In genomic region chr9:108261865-108262264, GRCm38 (mm10) we compare ENCODE assay signal across 8 mouse cellular contexts. TPM values are rescaled to one million over a fixed set of nuclear protein-coding genes. Genes with fewer than 3 reads are reported as not detected.
A peak's percentile ranks its signal among the peaks of the same experiment; 100 is the strongest.
DNase-seq lines count a peak whose midpoint lies in the region; ATAC-seq and TF ChIP-seq lines count a peak whose summit lies in the region.

No protein-coding gene starts in this region.

- peaks cover 17% of the 10 kb centered on the region for H3K4me1 ChIP-seq in heart, adult 2 months (ENCODE audit: control insufficient read depth, insufficient read depth, low read length)
- H3K4me1 ChIP-seq in embryonic facial prominence, embryonic 11.5 days (ENCODE audit: control insufficient read depth, insufficient read depth, low read length) = peaks cover 7% of the 10 kb centered on the region; the same call in 1 of the 2 replicates
- H3K4me1 ChIP-seq in midbrain, embryonic 13.5 days (replicated peaks) = peaks cover 28% of the 10 kb centered on the region

- TF ChIP-seq EP300 in heart, adult 2 months (IDR thresholded peaks at IDR 0.05; ENCODE audit: insufficient read depth, low read depth, low read length) = 0 out of 2 replicates have a peak, but pooled peaks have one; percentile 22

- TF ChIP-seq CTCF in heart, adult 2 months (IDR thresholded peaks at IDR 0.05) = no peak

- H3K9me3 ChIP-seq in embryonic facial prominence, embryonic 11.5 days (replicated peaks; ENCODE audit: control insufficient read depth, low read length) = no peaks in the 10 kb centered on the region
- no peaks in the 10 kb centered on the region for H3K9me3 ChIP-seq in midbrain, embryonic 13.5 days

- DNase-seq in heart, adult 2 months = peak; percentile 30 to 39
- no peak for DNase-seq in heart, adult 8-10 months (ENCODE audit: low spot score)
- DNase-seq in embryonic facial prominence, embryonic 11.5 days (ENCODE audit: low spot score) = no peak
- DNase-seq in heart, postnatal 10 days = peak; percentile 49 to 51
- DNase-seq in spleen, postnatal 36 days (ENCODE audit: low spot score in 2 of 2) = no peak
- DNase-seq in thymus, postnatal 25 days = no peak
- DNase-seq in left cerebral cortex, postnatal 14 days (ENCODE audit: low spot score in 2 of 2) = no peak

- intact Hi-C loops in heart, adult 2 months (cut with DNase I) = loop anchor here (2.0 to 5.0 kb wide), 3 partner anchors 19 to 60 kb away; no protein-coding TSS in a partner anchor
- intact Hi-C loops in heart, postnatal 10 days (cut with DNase I) = loop anchor here (5.0 kb wide), 1 partner anchor 60 kb away; no protein-coding TSS in a partner anchor
- intact Hi-C loops in left cerebral cortex, postnatal 14 days (cut with DNase I) = loop anchor here (5.0 kb wide), 1 partner anchor 40 kb away; no protein-coding TSS in a partner anchor

- H3K27ac ChIP-seq in heart, adult 2 months = peak overlapping the region; percentile 96
- H3K27ac ChIP-seq in embryonic facial prominence, embryonic 11.5 days (replicated peaks; ENCODE audit: low read depth, low read length) = no peak overlapping the region
- no peak overlapping the region for H3K27ac ChIP-seq in midbrain, embryonic 13.5 days

- peak overlapping the region; percentile 43 for H3K9ac ChIP-seq in heart, adult 2 months (ENCODE audit: low read depth, low read length)
- no peak overlapping the region for H3K9ac ChIP-seq in embryonic facial prominence, embryonic 11.5 days (replicated peaks; ENCODE audit: low read length)
- 0 out of 2 replicates have a peak overlapping the region, but pooled peaks have one; percentile 15 for H3K9ac ChIP-seq in midbrain, embryonic 13.5 days (replicated peaks)

- H3K4me3 ChIP-seq in heart, adult 2 months = peak overlapping the region; percentile 92
- no peak overlapping the region for H3K4me3 ChIP-seq in embryonic facial prominence, embryonic 11.5 days (ENCODE audit: low read depth, low read length)
- peak overlapping the region; percentile 98; the same call in 1 of the 2 replicates for H3K4me3 ChIP-seq in midbrain, embryonic 13.5 days (replicated peaks)

- peak overlapping the region; percentile 11; the same call in 1 of the 2 replicates for H3K4me2 ChIP-seq in embryonic facial prominence, embryonic 11.5 days (ENCODE audit: low read depth, low read length)
- peak overlapping the region; percentile 83 for H3K4me2 ChIP-seq in midbrain, embryonic 13.5 days (replicated peaks)

- ATAC-seq in embryonic facial prominence, embryonic 11.5 days (replicated peaks; ENCODE audit: insufficient number of reproducible peaks, low FRiP score, low TSS enrichment, low read depth) = no peak
- no peak for ATAC-seq in midbrain, embryonic 13.5 days

- H3K79me2 ChIP-seq in heart, adult 2 months (replicated peaks; ENCODE audit: control insufficient read depth, insufficient read depth, low read length) = peaks cover 11% of the 10 kb centered on the region

- H3K36me3 ChIP-seq in heart, adult 2 months (ENCODE audit: control insufficient read depth, insufficient read depth, low read length) = peaks cover 24% of the 10 kb centered on the region
- H3K36me3 ChIP-seq in embryonic facial prominence, embryonic 11.5 days (replicated peaks; ENCODE audit: control insufficient read depth, insufficient read depth, low read depth, low read length) = no peaks in the 10 kb centered on the region
- H3K36me3 ChIP-seq in midbrain, embryonic 13.5 days = no peaks in the 10 kb centered on the region

- peak; percentile 59; the same call in 1 of the 2 replicates for TF ChIP-seq POLR2A in heart, adult 2 months (IDR thresholded peaks at IDR 0.05; ENCODE audit: insufficient read depth, low read depth, low read length)

- WGBS in heart, adult 2 months = 44% methylated on average over 7 of the region's 7 CpGs
- WGBS in embryonic facial prominence, embryonic 11.5 days = 77% methylated on average over 7 of the region's 7 CpGs
- whole genome bisulfite sequencing in midbrain, embryonic 13.5 days = 82% methylated on average over 7 of the region's 7 CpGs

- H3K27me3 ChIP-seq in heart, adult 2 months (ENCODE audit: control insufficient read depth, insufficient read depth, low read length) = no peaks in the 10 kb centered on the region
- H3K27me3 ChIP-seq in embryonic facial prominence, embryonic 11.5 days (ENCODE audit: control insufficient read depth, insufficient read depth, low read length) = no peaks in the 10 kb centered on the region
- H3K27me3 ChIP-seq in midbrain, embryonic 13.5 days = no peaks in the 10 kb centered on the region

RNA-seq across cellular contexts. Expression of gene Dag1, which starts 1.9 kb away (rescaled TPM):
- 100 to 1,000 TPM; 305 to 347 TPM for total RNA-seq in heart, adult 2 months (2021)
- polyA plus RNA-seq in heart, adult 2 months (2012; rRNA removed) = 124 and 157 TPM in 2 replicates
- 100 to 1,000 TPM; 291 to 330 (median 302) TPM for total RNA-seq in heart, adult 8-10 months (2022)
- polyA plus RNA-seq in embryonic facial prominence, embryonic 11.5 days (2014; fragmentation: Nextera tagmentation; extraction: Ambion mirVana) = 44.5 and 49.8 TPM in 2 replicates
- total RNA-seq in heart, postnatal 10 days (2021) = 100 to 1,000 TPM; 369 to 394 TPM
- 50.5 and 57.8 TPM in 2 replicates for polyA plus RNA-seq in midbrain, embryonic 13.5 days (2015; fragmentation: Nextera tagmentation; extraction: Ambion mirVana)
- 100 to 1,000 TPM; 122 to 125 TPM for total RNA-seq in left cerebral cortex, postnatal 14 days (2021)

RNA-seq across cellular contexts. Expression of gene Nicn1, which starts 28.4 kb away (rescaled TPM):
- 10 to 100 TPM; 21.0 to 21.5 TPM for total RNA-seq in heart, adult 2 months (2021)
- 24.1 and 37.1 TPM in 2 replicates for polyA plus RNA-seq in heart, adult 2 months (2012; rRNA removed)
- 10 to 100 TPM; 23.0 to 32.5 (median 28.5) TPM for total RNA-seq in heart, adult 8-10 months (2022)
- 48.4 TPM in 2 replicates for polyA plus RNA-seq in embryonic facial prominence, embryonic 11.5 days (2014; fragmentation: Nextera tagmentation; extraction: Ambion mirVana)
- total RNA-seq in heart, postnatal 10 days (2021) = 10 to 100 TPM; 20.5 to 21.8 TPM
- polyA plus RNA-seq in midbrain, embryonic 13.5 days (2015; fragmentation: Nextera tagmentation; extraction: Ambion mirVana) = 118 TPM in 2 replicates
- 100 to 1,000 TPM; 108 to 118 TPM for total RNA-seq in left cerebral cortex, postnatal 14 days (2021)

RNA-seq across cellular contexts. Expression of gene Amt, which starts 34.8 kb away (rescaled TPM):
- 1 to 10 TPM; 4.0 to 4.6 TPM for total RNA-seq in heart, adult 2 months (2021)
- 4.8 and 9.2 TPM in 2 replicates for polyA plus RNA-seq in heart, adult 2 months (2012; rRNA removed)
- 1 to 10 TPM; 3.8 to 6.5 (median 4.9) TPM for total RNA-seq in heart, adult 8-10 months (2022)
- 14.6 and 16.4 TPM in 2 replicates for polyA plus RNA-seq in embryonic facial prominence, embryonic 11.5 days (2014; fragmentation: Nextera tagmentation; extraction: Ambion mirVana)
- 1 to 10 TPM; 5.2 to 6.9 TPM for total RNA-seq in heart, postnatal 10 days (2021)
- 33.6 and 35.5 TPM in 2 replicates for polyA plus RNA-seq in midbrain, embryonic 13.5 days (2015; fragmentation: Nextera tagmentation; extraction: Ambion mirVana)
- total RNA-seq in left cerebral cortex, postnatal 14 days (2021) = 10 to 100 TPM; 26.0 to 31.3 TPM

RNA-seq across cellular contexts. Expression of gene Rhoa, which starts 44.1 kb away (rescaled TPM):
- 100 to 1,000 TPM; 216 to 234 TPM for total RNA-seq in heart, adult 2 months (2021)
- 110 and 266 TPM in 2 replicates for polyA plus RNA-seq in heart, adult 2 months (2012; rRNA removed)
- 100 to 1,000 TPM; 196 to 229 (median 224) TPM for total RNA-seq in heart, adult 8-10 months (2022)
- polyA plus RNA-seq in embryonic facial prominence, embryonic 11.5 days (2014; fragmentation: Nextera tagmentation; extraction: Ambion mirVana) = 282 and 303 TPM in 2 replicates
- 100 to 1,000 TPM; 328 to 329 TPM for total RNA-seq in heart, postnatal 10 days (2021)
- 288 and 306 TPM in 2 replicates for polyA plus RNA-seq in midbrain, embryonic 13.5 days (2015; fragmentation: Nextera tagmentation; extraction: Ambion mirVana)
- 100 to 1,000 TPM; 185 to 197 TPM for total RNA-seq in left cerebral cortex, postnatal 14 days (2021)

RNA-seq across cellular contexts. Expression of gene Tcta, which starts 44.1 kb away (rescaled TPM):
- total RNA-seq in heart, adult 2 months (2021) = 10 to 100 TPM; 50.5 to 52.8 TPM
- 64.8 and 82.4 TPM in 2 replicates for polyA plus RNA-seq in heart, adult 2 months (2012; rRNA removed)
- 10 to 100 TPM; 66.6 to 85.9 (median 81.5) TPM for total RNA-seq in heart, adult 8-10 months (2022)
- polyA plus RNA-seq in embryonic facial prominence, embryonic 11.5 days (2014; fragmentation: Nextera tagmentation; extraction: Ambion mirVana) = 20.6 and 25.4 TPM in 2 replicates
- 10 to 100 TPM; 24.4 to 30.0 TPM for total RNA-seq in heart, postnatal 10 days (2021)
- 52.6 and 57.5 TPM in 2 replicates for polyA plus RNA-seq in midbrain, embryonic 13.5 days (2015; fragmentation: Nextera tagmentation; extraction: Ambion mirVana)
- total RNA-seq in left cerebral cortex, postnatal 14 days (2021) = 10 to 100 TPM; 45.9 to 46.1 TPM

Comparison
In these comparisons a context has a peak if more than half of its experiments do, and no peak if none do; other contexts are left out.
1. DNase-seq: peak in heart, adult 2 months (2 of 2) and heart, postnatal 10 days (2 of 2); none in heart, adult 8-10 months (single experiment), embryonic facial prominence, embryonic 11.5 days (single experiment), spleen, postnatal 36 days (0 of 2), thymus, postnatal 25 days (single experiment) and left cerebral cortex, postnatal 14 days (0 of 2).